In genomic region chrX:149390928-149391327, GRCm38 (mm10) we compare ENCODE assay signal across 31 mouse cellular contexts. TPM values are rescaled to one million over a fixed set of nuclear protein-coding genes. Genes with fewer than 3 reads are reported as not detected.
"Had no signal": no experiment of that assay in that cellular context is flagged by ENCODE, and none has a peak within 500 bp of the region (broad histone marks: within the 10 kb centered on the region; RNA-seq: fewer than 3 reads in every experiment).

No protein-coding gene starts in this region.

RNA-seq across cellular contexts. Expression of gene Gm15085, which starts 56.5 kb away (rescaled TPM):
- total RNA-seq: common myeloid progenitor, adult 5-6 weeks; forebrain, postnatal 0 days; gastrocnemius, adult 18-20 months; gastrocnemius, adult 2 months; gastrocnemius, adult 8-10 months; gastrocnemius, postnatal 10 days; gastrocnemius, postnatal 14 days; gastrocnemius, postnatal 36 days; gastrocnemius, postnatal 4 days; granulocyte monocyte progenitor cell, adult 5-6 weeks; heart, adult 18-20 months; heart, adult 2 months; heart, adult 8-10 months had no signal
- polyA plus RNA-seq: cortical plate, adult 2 months; embryonic facial prominence, embryonic 10.5 days; embryonic facial prominence, embryonic 11.5 days; embryonic facial prominence, embryonic 12.5 days; embryonic facial prominence, embryonic 13.5 days; embryonic facial prominence, embryonic 14.5 days; embryonic facial prominence, embryonic 15.5 days; erythroblast, embryonic 14.5 days; forebrain, embryonic 10.5 days; forebrain, embryonic 11.5 days; forebrain, embryonic 12.5 days; forebrain, embryonic 13.5 days; forebrain, embryonic 14.5 days; forebrain, embryonic 15.5 days; forebrain, embryonic 16.5 days; forebrain, postnatal 0 days; frontal cortex, adult 2 months; gonadal fat pad, adult 2 months; heart, adult 2 months; heart, embryonic 10.5 days had no signal
